Mouse (Mus musculus): ENCODE measurements around the gene Megf8.

The Megf8 gene

GRCm38 (mm10) chr7:25279076-25279860 lies 37.7 kb upstream of the Megf8 start:
- DNase-seq (ENCODE audit: low spot score in 2 of 2) = peak; percentile 80 to 91

- peak in 1 of 2 experiments; percentile 16 for DNase-seq (ENCODE audit: low spot score in 2 of 2)
Observed at GRCm38 (mm10) chr7:25279861-25280791, 36.8 kb upstream of the Megf8 start.

GRCm38 (mm10) chr7:25281166-25281733 lies 35.7 kb upstream of the Megf8 start:
- DNase-seq (ENCODE audit: low spot score in 2 of 2) = peak in 1 of 2 experiments; percentile 2

GRCm38 (mm10) chr7:25281734-25282601 lies 35.0 kb upstream of the Megf8 start:
- DNase-seq (ENCODE audit: low spot score in 2 of 2) = peak; percentile 95 to 97

- DNase-seq (ENCODE audit: low spot score in 2 of 2) = peak in 1 of 2 experiments; percentile 48
Observed at GRCm38 (mm10) chr7:25282731-25283211, 34.2 kb upstream of the Megf8 start.

- no peak for DNase-seq (ENCODE audit: low spot score in 2 of 2)
Observed at GRCm38 (mm10) chr7:25283637-25284036, 33.3 kb upstream of the Megf8 start.

GRCm38 (mm10) chr7:25284171-25284570 lies 32.8 kb upstream of the Megf8 start:
- no peak for DNase-seq (ENCODE audit: low spot score in 2 of 2)

GRCm38 (mm10) chr7:25284766-25285165 lies 32.2 kb upstream of the Megf8 start:
- no peak for DNase-seq (ENCODE audit: low spot score in 2 of 2)

GRCm38 (mm10) chr7:25285511-25286238 lies 31.3 kb upstream of the Megf8 start:
- no peak for DNase-seq (ENCODE audit: low spot score in 2 of 2)

- DNase-seq (ENCODE audit: low spot score in 2 of 2) = no peak
Observed at GRCm38 (mm10) chr7:25286989-25287388, 30.0 kb upstream of the Megf8 start.

GRCm38 (mm10) chr7:25288011-25288410 lies 29.0 kb upstream of the Megf8 start:
- DNase-seq (ENCODE audit: low spot score in 2 of 2) = no peak

- DNase-seq (ENCODE audit: low spot score in 2 of 2) = no peak
Observed at GRCm38 (mm10) chr7:25288721-25289120, 28.2 kb upstream of the Megf8 start.

GRCm38 (mm10) chr7:25289925-25290324 lies 27.0 kb upstream of the Megf8 start:
- DNase-seq (ENCODE audit: low spot score in 2 of 2) = no peak

- no peak for DNase-seq (ENCODE audit: low spot score in 2 of 2)
Observed at GRCm38 (mm10) chr7:25290463-25290862, 26.5 kb upstream of the Megf8 start.

- DNase-seq (ENCODE audit: low spot score in 2 of 2) = no peak
Observed at GRCm38 (mm10) chr7:25290911-25291310, 26.1 kb upstream of the Megf8 start.

GRCm38 (mm10) chr7:25292107-25292506 lies 24.9 kb upstream of the Megf8 start:
- DNase-seq (ENCODE audit: low spot score in 2 of 2) = no peak

- no peak for DNase-seq (ENCODE audit: low spot score in 2 of 2)
Observed at GRCm38 (mm10) chr7:25293191-25293739, 23.7 kb upstream of the Megf8 start.

GRCm38 (mm10) chr7:25294495-25294894 lies 22.5 kb upstream of the Megf8 start:
- no peak for DNase-seq (ENCODE audit: low spot score in 2 of 2)

GRCm38 (mm10) chr7:25294960-25295722 lies 21.8 kb upstream of the Megf8 start:
- DNase-seq (ENCODE audit: low spot score in 2 of 2) = no peak
